Mouse (Mus musculus) liver, embryonic 11.5 days (tissue): ENCODE results near the gene Zfp964. TPM values are rescaled to one million over a fixed set of nuclear protein-coding genes. Genes with fewer than 3 reads are reported as not detected.
"Not testable (repeated sequence)": the region's sequence is repeated elsewhere in the genome, so short reads cannot be mapped to it uniquely, and the experiment has no call there.

Experiments used
- ATAC-seq: fragments of 200-750 bp; cut with Nextera tagmentation; replicated peaks from 2 replicates; pipeline ENCODE4 v1.8.0; 2017; ENCODE audit warnings: moderate number of reproducible peaks, mild to moderate bottlenecking, moderate TSS enrichment, moderate library complexity; ENCODE audit not compliant: low FRiP score
- DNase-seq: peaks from one replicate; pipeline ENCODE4 v3.0.0-alpha.2; 2017; ENCODE audit warnings: low spot score
- H3K27ac ChIP-seq: fragments of 300-500 bp; sonication (generic); 2 replicates; pipeline ENCODE4 v1.5.1; 2014; ENCODE audit warnings: mild to moderate bottlenecking, low read depth, low read length, control low read depth
- H3K27me3 ChIP-seq: fragments of 300-500 bp; sonication (generic); replicated peaks from 2 replicates; pipeline ENCODE4 v1.6.1; 2014; ENCODE audit warnings: low read length, mixed read lengths; ENCODE audit not compliant: control insufficient read depth, insufficient read depth
- H3K36me3 ChIP-seq: fragments of 300-500 bp; sonication (generic); 2 replicates; pipeline ENCODE4 v1.6.1; 2014; ENCODE audit warnings: mild to moderate bottlenecking, low read length, moderate library complexity, mixed read lengths; ENCODE audit not compliant: control insufficient read depth, insufficient read depth
- H3K4me1 ChIP-seq: fragments of 300-500 bp; sonication (generic); replicated peaks from 2 replicates; pipeline ENCODE4 v1.6.1; 2014; ENCODE audit warnings: low read length, mixed read lengths; ENCODE audit not compliant: control insufficient read depth, insufficient read depth
- H3K4me2 ChIP-seq: fragments of 300-500 bp; sonication (generic); 2 replicates; pipeline ENCODE4 v1.6.1; 2014; ENCODE audit warnings: mild to moderate bottlenecking, control low read depth, moderate library complexity
- H3K4me3 ChIP-seq: fragments of 300-500 bp; sonication (generic); 2 replicates; pipeline ENCODE4 v1.5.1; 2014; ENCODE audit warnings: low read depth, low read length, control low read depth
- H3K9ac ChIP-seq: fragments of 300-500 bp; sonication (generic); 2 replicates; pipeline ENCODE4 v1.6.1; 2014; ENCODE audit warnings: low read depth, low read length, control low read depth
- H3K9me3 ChIP-seq: fragments of 300-500 bp; sonication (generic); 2 replicates; pipeline ENCODE4 v1.6.1; 2016; ENCODE audit warnings: low read length, inconsistent platforms, mixed read lengths; ENCODE audit not compliant: control insufficient read depth
- WGBS: fragments of 180-500 bp; shearing (Covaris S2); extraction: QIAGEN DNeasy Blood & Tissue Kit; methylation state at CpG from one replicate; pipeline ENCODE4 v1.1.7; 2014; 5-methylcytosine and 5-hydroxymethylcytosine counted together
- polyA plus RNA-seq: library from polyadenylated mRNA; unstranded; fragments of >200 nt; fragmentation: Nextera tagmentation; extraction: Ambion mirVana; gene quantifications from 2 replicates; pipeline ENCODE4 v1.2.1, GENCODE M21; 2014

Zfp964 gene
- 0.77 and 0.92 TPM in 2 replicates for polyA plus RNA-seq

DNA sequence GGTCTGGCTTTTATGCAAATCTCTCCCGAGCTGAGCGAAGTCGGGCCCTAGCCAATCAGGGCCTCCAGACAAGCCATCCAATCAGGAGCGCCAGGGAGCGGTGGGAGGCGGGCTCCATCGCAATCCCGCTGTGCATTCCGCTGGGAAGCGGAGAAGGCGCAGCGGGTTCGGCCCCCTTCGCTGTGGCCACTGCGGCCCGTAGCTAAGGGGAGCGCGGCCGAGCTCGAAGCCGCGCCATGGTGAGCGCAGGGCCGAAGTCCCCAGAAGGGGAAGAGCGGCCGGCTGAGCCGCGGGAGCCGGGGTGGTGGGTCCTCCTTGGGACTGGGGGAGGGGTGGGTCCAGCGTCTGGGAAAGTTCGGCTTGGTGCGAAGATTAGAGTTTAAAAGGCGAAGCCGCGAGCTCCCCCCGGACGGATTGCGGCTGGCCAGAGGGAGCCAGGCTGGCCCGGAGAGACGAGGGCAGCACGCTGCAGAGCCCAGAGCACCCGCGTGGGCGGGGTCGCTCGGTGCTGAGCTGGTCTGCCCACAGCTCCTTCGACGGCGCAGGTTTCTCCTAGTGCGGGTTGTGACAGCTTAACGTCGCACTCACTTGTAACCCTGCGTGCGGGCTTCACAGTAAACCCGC is at the start of gene Zfp964:
Zfp964 (plus strand) TSS at position 122 of the 624 bp plus-strand sequence.
- Histone ChIP-seq H3K4me3 (peak within 1 kb of the TSS; percentile 62), H3K36me3 (no peaks in the 10 kb centered on the region), H3K9me3 (no peaks in the 10 kb centered on the region), H3K27ac (peak within 1 kb of the TSS; percentile 63), H3K4me1 (peaks cover 6% of the 10 kb centered on the region; the same call in 1 of the 2 replicates), H3K27me3 (peaks cover 7% of the 10 kb centered on the region), H3K9ac (peak within 1 kb of the TSS; percentile 54), H3K4me2 (peak within 1 kb of the TSS; percentile 89)
- peak; percentile 96 for ATAC-seq
- under 1% methylated on average over 55 of the region's 55 CpGs for WGBS
- peak; percentile 83 for DNase-seq

GRCm38 (mm10) chr8:69614687-69615086 is 39.6 kb upstream of the Zfp964 start:
- 57% methylated on average over 2 of the region's 2 CpGs for WGBS
- Histone ChIP-seq H3K4me1 (no peaks in the 10 kb centered on the region), H3K9ac (no peak overlapping the region), H3K9me3 (no peaks in the 10 kb centered on the region), H3K36me3 (peaks cover 22% of the 10 kb centered on the region; the same call in 1 of the 2 replicates), H3K27ac (no peak overlapping the region), H3K27me3 (no peaks in the 10 kb centered on the region), H3K4me2 (no peak overlapping the region), H3K4me3 (no peak overlapping the region)
- no peak for DNase-seq
- ATAC-seq = no peak

DNA sequence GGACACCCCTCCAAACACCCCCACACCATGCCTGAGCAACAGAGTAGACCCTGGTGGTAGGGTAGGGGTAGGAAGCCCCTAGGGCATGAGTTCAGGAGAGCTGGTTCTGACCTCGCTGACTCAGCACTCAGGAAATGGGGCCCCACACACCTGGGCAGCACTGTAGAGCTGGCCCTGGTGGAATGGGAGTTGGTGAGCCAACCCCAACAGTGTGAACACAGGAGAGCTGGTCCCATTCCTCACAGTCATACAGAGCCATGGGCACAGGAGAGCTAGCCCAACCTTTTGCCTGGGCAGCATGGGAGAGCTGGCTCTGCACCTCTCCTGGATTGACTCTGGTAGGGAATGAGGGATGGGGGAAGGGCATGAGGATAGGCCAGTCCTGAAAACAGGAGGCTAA is 36.2 kb upstream of the Zfp964 start:
- H3K9me3 ChIP-seq = no peaks in the 10 kb centered on the region
- no peak overlapping the region for H3K4me2 ChIP-seq
- no peaks in the 10 kb centered on the region for H3K27me3 ChIP-seq
- H3K4me1 ChIP-seq = no peaks in the 10 kb centered on the region
- H3K27ac ChIP-seq = no peak overlapping the region
- peaks cover 12% of the 10 kb centered on the region; the same call in 1 of the 2 replicates for H3K36me3 ChIP-seq
- ATAC-seq (no peak), DNase-seq (no peak)
- no peak overlapping the region for H3K4me3 ChIP-seq
- WGBS = 82% methylated on average over 1 of the region's 1 CpGs
- H3K9ac ChIP-seq = no peak overlapping the region

GRCm38 (mm10) chr8:69625095-69625789 is 29.0 kb upstream of the Zfp964 start, which contains the start of gene Zfp868:
Gene Zfp868 (minus strand): TSS chr8:69625548.
- Histone ChIP-seq H3K4me2 (peak within 1 kb of the TSS; percentile 79), H3K4me3 (peak within 1 kb of the TSS; percentile 73), H3K4me1 (peaks cover 5% of the 10 kb centered on the region; the same call in 1 of the 2 replicates), H3K27ac (peak within 1 kb of the TSS; percentile 93), H3K27me3 (no peaks in the 10 kb centered on the region), H3K36me3 (no peaks in the 10 kb centered on the region), H3K9ac (peak within 1 kb of the TSS; percentile 90), H3K9me3 (no peaks in the 10 kb centered on the region)
- DNase-seq (peak; percentile 98), ATAC-seq (peak; percentile 99)
- WGBS = under 1% methylated on average over 41 of the region's 41 CpGs

GRCm38 (mm10) chr8:69653808-69654357 is 396 bp upstream of the Zfp964 start:
- Histone ChIP-seq H3K27ac (no peak overlapping the region), H3K9ac (no peak overlapping the region), H3K4me3 (peak overlapping the region; percentile 62), H3K4me1 (peaks cover 6% of the 10 kb centered on the region; the same call in 1 of the 2 replicates), H3K27me3 (peaks cover 7% of the 10 kb centered on the region), H3K36me3 (no peaks in the 10 kb centered on the region), H3K9me3 (no peaks in the 10 kb centered on the region), H3K4me2 (peak overlapping the region; percentile 89)
- DNase-seq = no peak
- 44% methylated on average over 10 of the region's 10 CpGs for WGBS
- ATAC-seq = no peak; the same call in 1 of the 2 replicates

- Histone ChIP-seq H3K4me1 (no peaks in the 10 kb centered on the region), H3K4me3 (no peak overlapping the region), H3K9me3 (no peaks in the 10 kb centered on the region), H3K27ac (no peak overlapping the region), H3K4me2 (no peak overlapping the region), H3K36me3 (0 out of 2 replicates have a peak, but pooled peaks cover 2% of the 10 kb centered on the region), H3K27me3 (no peaks in the 10 kb centered on the region), H3K9ac (no peak overlapping the region)
- ATAC-seq (no peak), DNase-seq (no peak)
Observed at GRCm38 (mm10) chr8:69661294-69661693, 7.0 kb downstream of the Zfp964 start.

DNA sequence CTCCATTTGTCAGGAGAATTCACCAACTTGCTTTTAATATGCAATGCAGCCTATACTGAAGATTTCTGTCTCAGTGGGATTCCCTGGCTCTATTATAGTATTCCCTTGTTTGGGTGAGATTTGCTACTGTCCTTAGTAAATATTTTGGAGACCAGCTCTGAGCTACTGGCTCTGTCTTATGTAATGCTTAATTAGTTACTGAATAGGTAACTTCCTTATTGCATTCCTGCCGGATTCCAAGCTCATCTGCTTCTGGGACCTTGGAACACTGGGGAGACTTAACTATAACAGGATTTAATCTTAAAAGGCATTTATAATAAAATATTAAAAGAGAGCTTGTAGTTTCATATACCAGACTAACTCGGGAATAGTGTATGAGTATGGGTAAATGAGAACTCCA is 10.8 kb downstream of the Zfp964 start:
- not testable (repeated sequence) for H3K9me3 ChIP-seq, ATAC-seq, H3K27me3 ChIP-seq, DNase-seq, H3K27ac ChIP-seq, H3K4me3 ChIP-seq, H3K4me2 ChIP-seq, H3K4me1 ChIP-seq, H3K36me3 ChIP-seq, H3K9ac ChIP-seq
- WGBS = 73% methylated on average over 2 of the region's 2 CpGs

GRCm38 (mm10) chr8:69701810-69702209 is 47.5 kb downstream of the Zfp964 start:
- 73% methylated on average over 6 of the region's 6 CpGs for WGBS
- DNase-seq (no peak), ATAC-seq (no peak)
- Histone ChIP-seq H3K9ac (no peak overlapping the region), H3K4me3 (no peak overlapping the region), H3K9me3 (no peaks in the 10 kb centered on the region), H3K36me3 (peaks cover 27% of the 10 kb centered on the region), H3K4me1 (no peaks in the 10 kb centered on the region), H3K4me2 (no peak overlapping the region), H3K27ac (no peak overlapping the region), H3K27me3 (no peaks in the 10 kb centered on the region)
